Mouse (Mus musculus): ENCODE measurements around the gene Tsc22d4. TPM values are rescaled to one million over a fixed set of nuclear protein-coding genes. Genes with fewer than 3 reads are reported as not detected.

Tsc22d4 gene
- total RNA-seq, 2 experiments from 2014 or later = 150 to 156 TPM

GRCm38 (mm10) chr5:137817466-137818222 is 72.1 kb downstream of the Tsc22d4 start:
- no peak overlapping the region for H3K4me3 ChIP-seq
- no peak for TF ChIP-seq CTCF (IDR thresholded peaks at IDR 0.05)
- intact Hi-C loops (cut with DNase I) = no loop called here
- H3K27ac ChIP-seq = no peak overlapping the region
- DNase-seq (ENCODE audit: extremely low spot score in 1 of 2, low spot score in 2 of 2) = no peak

Other genes starting within 250 kb of the Tsc22d4 start
- gene Pop7, start 243.2 kb upstream of the Tsc22d4 start, total RNA-seq (2021) = 10 to 100 TPM; 30.4 to 35.9 TPM
- gene Gigyf1, start 227.2 kb upstream of the Tsc22d4 start, total RNA-seq (2021) = 10 to 100 TPM; 58.1 to 59.9 TPM
- gene Epo, start 212.5 kb upstream of the Tsc22d4 start, total RNA-seq (2021) = not detected
- gene Gnb2, start 212.2 kb upstream of the Tsc22d4 start, total RNA-seq (2021) = 100 to 1,000 TPM; 570 to 583 TPM
- gene Actl6b, start 192.2 kb upstream of the Tsc22d4 start, total RNA-seq (2021) = 100 to 1,000 TPM; 103 to 111 TPM
- gene Tfr2, start 175.9 kb upstream of the Tsc22d4 start, total RNA-seq (2021) = 10 to 100 TPM; 13.2 to 14.9 TPM
- 10 to 100 TPM; 19.9 to 25.1 TPM for gene Mospd3, start 144.7 kb upstream of the Tsc22d4 start, total RNA-seq (2021)
- gene Pcolce, start 131.9 kb upstream of the Tsc22d4 start, total RNA-seq (2021) = 10 to 100 TPM in 1 of 2 experiments, 1 to 10 TPM in 1; 9.6 to 11.2 TPM
- under 1 TPM; 0.23 to 0.42 TPM for gene Fbxo24, start 116.7 kb upstream of the Tsc22d4 start, total RNA-seq (2021)
- 10 to 100 TPM; 15.9 to 21.2 TPM for gene Lrch4, start 116.6 kb upstream of the Tsc22d4 start, total RNA-seq (2021)
- gene Gm20605, start 116.6 kb upstream of the Tsc22d4 start, total RNA-seq (2021) = 10 to 100 TPM; 11.6 to 12.8 TPM
- 1 to 10 TPM; 4.8 to 7.2 TPM for gene Sap25, start 104.4 kb upstream of the Tsc22d4 start, total RNA-seq (2021)
- gene Irs3, start 100.0 kb upstream of the Tsc22d4 start, total RNA-seq (2021) = under 1 TPM; 0.14 to 0.29 TPM
- 10 to 100 TPM; 43.6 to 45.5 TPM for gene Agfg2, start 61.0 kb upstream of the Tsc22d4 start, total RNA-seq (2021)
- 10 to 100 TPM; 76.3 to 81.7 TPM for gene Nyap1, start 4.1 kb upstream of the Tsc22d4 start, total RNA-seq (2021)
- gene Ppp1r35, start 33.1 kb downstream of the Tsc22d4 start, total RNA-seq (2021) = 10 to 100 TPM; 22.8 to 25.6 TPM
- 10 to 100 TPM; 40.1 to 45.2 TPM for gene Mepce, start 41.9 kb downstream of the Tsc22d4 start, total RNA-seq (2021)
- gene Zcwpw1, start 42.1 kb downstream of the Tsc22d4 start, total RNA-seq (2021) = 1 to 10 TPM; 5.7 to 8.2 TPM
- gene Pilra, start 90.6 kb downstream of the Tsc22d4 start, total RNA-seq (2021) = 1 to 10 TPM in 1 of 2 experiments, under 1 TPM in 1; 0.54 to 1.3 TPM
- not detected for gene Pilrb1, start 112.4 kb downstream of the Tsc22d4 start, total RNA-seq (2021)
- gene Pilrb2, start 126.1 kb downstream of the Tsc22d4 start, total RNA-seq (2021) = not detected
- under 1 TPM in 1 of 2 experiments, not detected in 1; 0.14 TPM for gene Cyp3a13, start 175.9 kb downstream of the Tsc22d4 start, total RNA-seq (2021)
- gene Gjc3, start 217.4 kb downstream of the Tsc22d4 start, total RNA-seq (2021) = 10 to 100 TPM; 17.1 to 17.6 TPM
- gene Azgp1, start 235.8 kb downstream of the Tsc22d4 start, total RNA-seq (2021) = not detected